Mouse (Mus musculus) C2C12 (cell line): ENCODE measurements at regions not wholly inside any gene's neighbourhood (a gene's known extent, or its start where the extent isn't known, plus 50 kb on each side); places are given as distances from the start of the nearest gene placed in this dataset.

Experiments used
- CEBPB ChIP-seq: IDR thresholded peaks from one replicate; pipeline ENCODE4 v1.6.1; 2011; ENCODE audit warnings: low read depth, mild to moderate bottlenecking, control low read depth, moderate library complexity
- CTCF ChIP-seq: IDR thresholded peaks from one replicate; pipeline ENCODE4 v1.5.1; 2011; ENCODE audit not compliant: control insufficient read depth, insufficient read depth, insufficient read length
- FOSL1 ChIP-seq: IDR thresholded peaks from one replicate; pipeline ENCODE4 v1.8.0; 2011; ENCODE audit warnings: mild to moderate bottlenecking, low read length; ENCODE audit not compliant: poor library complexity, insufficient read depth, severe bottlenecking
- MAX ChIP-seq: IDR thresholded peaks from one replicate; pipeline ENCODE4 v1.6.1; 2011; ENCODE audit warnings: mild to moderate bottlenecking, control low read depth
- MYOD1 ChIP-seq: IDR thresholded peaks from one replicate; pipeline ENCODE4 v1.6.1; 2011; ENCODE audit warnings: low read depth; ENCODE audit not compliant: control insufficient read depth, insufficient read length
- MYOG ChIP-seq: IDR thresholded peaks from one replicate; pipeline ENCODE4 v1.6.1; 2011; ENCODE audit not compliant: control insufficient read depth, insufficient read length; ENCODE audit errors: extremely low read depth
- USF1 ChIP-seq: IDR thresholded peaks from one replicate; pipeline ENCODE4 v1.6.1; 2011; ENCODE audit warnings: low read depth, mild to moderate bottlenecking, control low read depth, moderate library complexity

DNA sequence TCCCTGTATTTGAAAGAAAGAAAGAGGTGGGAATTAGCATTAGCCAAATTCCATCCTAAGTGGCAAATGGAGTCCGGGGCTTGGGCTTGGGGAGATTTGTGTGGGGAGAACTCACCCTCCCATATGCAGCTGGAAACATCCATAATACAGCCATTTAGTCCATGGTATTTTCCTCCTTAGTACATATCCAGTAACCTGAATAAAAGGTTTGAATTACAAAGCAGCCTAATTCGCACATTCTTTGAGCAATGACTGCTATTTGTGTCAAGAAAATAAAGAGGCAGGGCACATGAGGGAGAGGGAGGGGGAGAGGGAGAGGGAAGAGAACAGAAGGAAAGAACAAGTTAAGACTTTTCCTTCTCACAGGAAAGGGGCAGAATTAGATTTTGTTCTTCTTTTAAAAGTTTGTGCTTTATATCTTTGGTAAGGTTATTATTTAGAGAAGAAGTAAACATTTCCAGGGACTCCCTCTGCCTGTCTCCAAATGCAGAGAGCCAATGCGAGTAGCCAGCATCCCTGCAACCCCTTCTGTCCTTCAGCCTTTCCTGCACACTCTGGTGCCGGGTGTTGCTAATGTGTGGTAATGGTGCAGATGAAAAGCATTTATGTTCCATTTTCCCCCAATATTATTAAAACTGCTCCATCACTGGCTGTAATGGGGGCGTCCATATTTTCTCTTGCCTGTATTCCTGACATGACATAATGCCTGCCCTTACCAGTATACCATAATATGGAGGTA is 530.6 kb upstream of the Lsamp start:
- TF ChIP-seq CTCF (no peak), USF1 (no peak), MAX (no peak), MYOG (no peak), FOSL1 (no peak), MYOD1 (no peak), CEBPB (no peak)
